Mouse (Mus musculus) forebrain, embryonic 15.5 days (tissue): ENCODE data around the gene Pnn. TPM values are rescaled to one million over a fixed set of nuclear protein-coding genes. Genes with fewer than 3 reads are reported as not detected.

Experiments used
- ATAC-seq: fragments of 200-750 bp; cut with Nextera tagmentation; replicated peaks from 2 replicates; pipeline ENCODE4 v1.8.0; 2017; ENCODE audit warnings: mild to moderate bottlenecking, moderate TSS enrichment, moderate library complexity
- H3K27ac ChIP-seq: fragments of 300-500 bp; sonication (generic); replicated peaks from 2 replicates; pipeline ENCODE4 v1.5.1; 2015; ENCODE audit warnings: mild to moderate bottlenecking, inconsistent platforms
- H3K27me3 ChIP-seq: fragments of 300-500 bp; sonication (generic); 2 replicates; pipeline ENCODE4 v1.6.1; 2015; ENCODE audit warnings: inconsistent platforms
- H3K36me3 ChIP-seq: fragments of 300-500 bp; sonication (generic); 2 replicates; pipeline ENCODE4 v1.6.1; 2015; ENCODE audit warnings: mild to moderate bottlenecking, inconsistent platforms
- H3K4me1 ChIP-seq: fragments of 300-500 bp; sonication (generic); 2 replicates; pipeline ENCODE4 v1.6.1; 2015; ENCODE audit warnings: inconsistent platforms
- H3K4me2 ChIP-seq: fragments of 300-500 bp; sonication (generic); replicated peaks from 2 replicates; pipeline ENCODE4 v1.6.1; 2015; ENCODE audit warnings: mild to moderate bottlenecking, inconsistent platforms
- H3K4me3 ChIP-seq: fragments of 300-500 bp; sonication (generic); 2 replicates; pipeline ENCODE4 v1.5.1; 2015; ENCODE audit warnings: mild to moderate bottlenecking, inconsistent platforms
- H3K9ac ChIP-seq: fragments of 300-500 bp; sonication (generic); replicated peaks from 2 replicates; pipeline ENCODE4 v1.6.1; 2015; ENCODE audit warnings: mild to moderate bottlenecking, inconsistent platforms
- H3K9me3 ChIP-seq: fragments of 300-500 bp; sonication (generic); 2 replicates; pipeline ENCODE4 v1.6.1; 2016; ENCODE audit warnings: inconsistent platforms
- WGBS: fragments of 180-500 bp; shearing (Covaris S2); methylation state at CpG from one replicate; pipeline ENCODE4 v1.1.7; 2015; ENCODE audit warnings: mixed read lengths; 5-methylcytosine and 5-hydroxymethylcytosine counted together
- polyA plus RNA-seq: library from polyadenylated mRNA; unstranded; fragments of >200 nt; fragmentation: Nextera tagmentation; extraction: Ambion mirVana; gene quantifications from 2 replicates; pipeline ENCODE4 v1.2.1, GENCODE M21; 2015

Pnn gene
- polyA plus RNA-seq, 1 experiment from 2014 or later, result 85.9 TPM

GRCm38 (mm10) chr12:59077883-59078282 lies 11.2 kb downstream of the Pnn start:
- WGBS, result 95% methylated on average over 3 of the region's 3 CpGs
- no peak overlapping the region for H3K4me3 ChIP-seq
- no peak for ATAC-seq
- H3K9ac ChIP-seq, result no peak overlapping the region
- H3K36me3 ChIP-seq, result peaks cover 9% of the 10 kb centered on the region
- no peaks in the 10 kb centered on the region for H3K9me3 ChIP-seq
- H3K27ac ChIP-seq, result no peak overlapping the region
- H3K4me2 ChIP-seq, result no peak overlapping the region
- no peaks in the 10 kb centered on the region for H3K27me3 ChIP-seq
- no peaks in the 10 kb centered on the region for H3K4me1 ChIP-seq

- H3K9ac ChIP-seq, result no peak overlapping the region
- WGBS, result 89% methylated on average over 4 of the region's 4 CpGs
- no peaks in the 10 kb centered on the region for H3K4me1 ChIP-seq
- H3K27ac ChIP-seq, result no peak overlapping the region
- no peak overlapping the region for H3K4me3 ChIP-seq
- no peaks in the 10 kb centered on the region for H3K27me3 ChIP-seq
- no peak overlapping the region for H3K4me2 ChIP-seq
- H3K9me3 ChIP-seq, result no peaks in the 10 kb centered on the region
- no peaks in the 10 kb centered on the region for H3K36me3 ChIP-seq
- ATAC-seq, result no peak
Measured at GRCm38 (mm10) chr12:59080461-59080860, 13.8 kb downstream of the Pnn start.

- Histone ChIP-seq H3K9me3 (no peaks in the 10 kb centered on the region), H3K9ac (no peak overlapping the region), H3K36me3 (no peaks in the 10 kb centered on the region), H3K27me3 (no peaks in the 10 kb centered on the region), H3K4me3 (no peak overlapping the region), H3K4me2 (no peak overlapping the region), H3K4me1 (no peaks in the 10 kb centered on the region), H3K27ac (no peak overlapping the region)
- 82% methylated on average over 5 of the region's 5 CpGs for WGBS
- no peak for ATAC-seq
Measured at GRCm38 (mm10) chr12:59084446-59084845, 17.8 kb downstream of the Pnn start.

GRCm38 (mm10) chr12:59086171-59086570 lies 19.5 kb downstream of the Pnn start:
- H3K27ac ChIP-seq, result no peak overlapping the region
- no peak for ATAC-seq
- no peaks in the 10 kb centered on the region for H3K4me1 ChIP-seq
- WGBS, result 88% methylated on average over 5 of the region's 5 CpGs
- H3K9ac ChIP-seq, result no peak overlapping the region
- no peak overlapping the region for H3K4me2 ChIP-seq
- H3K4me3 ChIP-seq, result no peak overlapping the region
- no peaks in the 10 kb centered on the region for H3K36me3 ChIP-seq
- H3K9me3 ChIP-seq, result no peaks in the 10 kb centered on the region
- H3K27me3 ChIP-seq, result no peaks in the 10 kb centered on the region

GRCm38 (mm10) chr12:59093543-59093942 lies 26.9 kb downstream of the Pnn start:
- Histone ChIP-seq H3K27ac (no peak overlapping the region), H3K4me3 (no peak overlapping the region), H3K9ac (no peak overlapping the region), H3K4me2 (no peak overlapping the region), H3K4me1 (no peaks in the 10 kb centered on the region), H3K36me3 (no peaks in the 10 kb centered on the region), H3K27me3 (no peaks in the 10 kb centered on the region), H3K9me3 (no peaks in the 10 kb centered on the region)
- no peak for ATAC-seq
- 65% methylated on average over 2 of the region's 2 CpGs for WGBS

- no peaks in the 10 kb centered on the region for H3K36me3 ChIP-seq
- 86% methylated on average over 19 of the region's 19 CpGs for WGBS
- ATAC-seq, result no peak
- H3K27ac ChIP-seq, result no peak within 1 kb of the TSS
- H3K4me1 ChIP-seq, result no peaks in the 10 kb centered on the region
- H3K9me3 ChIP-seq, result no peaks in the 10 kb centered on the region
- no peak within 1 kb of the TSS for H3K9ac ChIP-seq
- H3K27me3 ChIP-seq, result no peaks in the 10 kb centered on the region
- no peak within 1 kb of the TSS for H3K4me2 ChIP-seq
- H3K4me3 ChIP-seq, result no peak within 1 kb of the TSS
Measured at GRCm38 (mm10) chr12:59095104-59096025, 28.7 kb downstream of the Pnn start, which contains the start of gene Mia2. Mia2 (plus strand) TSS chr12:59095799.

GRCm38 (mm10) chr12:59104771-59105170 lies 38.1 kb downstream of the Pnn start:
- WGBS, result 66% methylated on average over 5 of the region's 5 CpGs
- H3K9me3 ChIP-seq, result no peaks in the 10 kb centered on the region
- H3K4me3 ChIP-seq, result no peak overlapping the region
- no peak overlapping the region for H3K9ac ChIP-seq
- H3K27me3 ChIP-seq, result no peaks in the 10 kb centered on the region
- no peak for ATAC-seq
- H3K36me3 ChIP-seq, result no peaks in the 10 kb centered on the region
- no peak overlapping the region for H3K4me2 ChIP-seq
- no peak overlapping the region for H3K27ac ChIP-seq
- no peaks in the 10 kb centered on the region for H3K4me1 ChIP-seq

GRCm38 (mm10) chr12:59105914-59106313 lies 39.2 kb downstream of the Pnn start:
- Histone ChIP-seq H3K4me3 (no peak overlapping the region), H3K36me3 (no peaks in the 10 kb centered on the region), H3K27me3 (no peaks in the 10 kb centered on the region), H3K4me1 (no peaks in the 10 kb centered on the region), H3K27ac (no peak overlapping the region), H3K9ac (no peak overlapping the region), H3K4me2 (no peak overlapping the region), H3K9me3 (no peaks in the 10 kb centered on the region)
- no peak for ATAC-seq
- WGBS, result 87% methylated on average over 6 of the region's 6 CpGs

- no peak for ATAC-seq
- no peaks in the 10 kb centered on the region for H3K27me3 ChIP-seq
- no peak overlapping the region for H3K4me3 ChIP-seq
- H3K4me2 ChIP-seq, result no peak overlapping the region
- no peak overlapping the region for H3K27ac ChIP-seq
- H3K9me3 ChIP-seq, result no peaks in the 10 kb centered on the region
- H3K36me3 ChIP-seq, result no peaks in the 10 kb centered on the region
- 64% methylated on average over 5 of the region's 5 CpGs for WGBS
- H3K4me1 ChIP-seq, result no peaks in the 10 kb centered on the region
- no peak overlapping the region for H3K9ac ChIP-seq
Measured at GRCm38 (mm10) chr12:59106491-59106890, 39.8 kb downstream of the Pnn start.

GRCm38 (mm10) chr12:59107926-59108325 lies 41.2 kb downstream of the Pnn start:
- Histone ChIP-seq H3K4me1 (no peaks in the 10 kb centered on the region), H3K36me3 (no peaks in the 10 kb centered on the region), H3K27ac (no peak overlapping the region), H3K9me3 (no peaks in the 10 kb centered on the region), H3K4me3 (no peak overlapping the region), H3K27me3 (no peaks in the 10 kb centered on the region), H3K4me2 (no peak overlapping the region), H3K9ac (no peak overlapping the region)
- no peak for ATAC-seq
- WGBS, result 90% methylated on average over 4 of the region's 4 CpGs

GRCm38 (mm10) chr12:59117184-59117583 lies 50.5 kb downstream of the Pnn start:
- Histone ChIP-seq H3K4me1 (no peaks in the 10 kb centered on the region), H3K9ac (no peak overlapping the region), H3K9me3 (no peaks in the 10 kb centered on the region), H3K27me3 (no peaks in the 10 kb centered on the region), H3K4me3 (no peak overlapping the region), H3K4me2 (no peak overlapping the region), H3K36me3 (no peaks in the 10 kb centered on the region), H3K27ac (no peak overlapping the region)
- ATAC-seq, result 0 out of 2 replicates have a peak, but pooled peaks have one; percentile 64
- 83% methylated on average over 3 of the region's 3 CpGs for WGBS
